Mouse (Mus musculus) C2C12 (cell line): ENCODE results near the gene Fam169b.

Experiments
- CEBPB ChIP-seq: IDR thresholded peaks from one replicate; pipeline ENCODE4 v1.6.1; 2011; ENCODE audit warnings: low read depth, mild to moderate bottlenecking, control low read depth, moderate library complexity
- CTCF ChIP-seq: IDR thresholded peaks from one replicate; pipeline ENCODE4 v1.5.1; 2011; ENCODE audit not compliant: control insufficient read depth, insufficient read depth, insufficient read length
- MYOD1 ChIP-seq: IDR thresholded peaks from one replicate; pipeline ENCODE4 v1.6.1; 2011; ENCODE audit warnings: low read depth; ENCODE audit not compliant: control insufficient read depth, insufficient read length

DNA sequence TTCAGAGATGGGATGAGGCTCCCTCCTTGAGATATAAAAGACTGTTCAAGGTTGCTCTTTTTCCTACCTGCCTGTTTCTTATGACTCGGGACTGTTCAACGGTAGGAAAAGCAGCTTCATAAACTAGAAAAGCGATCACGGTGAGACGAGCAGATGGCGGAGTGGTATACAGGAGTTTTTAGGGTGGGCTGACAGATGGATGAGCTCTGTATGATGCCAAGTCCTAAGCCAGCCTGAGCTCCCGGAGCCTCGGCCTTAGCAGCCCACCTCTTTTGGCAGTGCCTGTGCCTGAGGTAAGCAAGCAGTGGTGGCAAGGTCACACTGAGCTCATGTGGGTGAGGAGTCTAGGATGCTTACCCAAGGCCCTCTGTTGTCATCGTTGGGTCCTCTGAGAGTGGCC, 42.8 kb upstream of the Fam169b start:
- TF ChIP-seq CTCF (no peak), MYOD1 (no peak), CEBPB (no peak)
